In the genomic region with DNA sequence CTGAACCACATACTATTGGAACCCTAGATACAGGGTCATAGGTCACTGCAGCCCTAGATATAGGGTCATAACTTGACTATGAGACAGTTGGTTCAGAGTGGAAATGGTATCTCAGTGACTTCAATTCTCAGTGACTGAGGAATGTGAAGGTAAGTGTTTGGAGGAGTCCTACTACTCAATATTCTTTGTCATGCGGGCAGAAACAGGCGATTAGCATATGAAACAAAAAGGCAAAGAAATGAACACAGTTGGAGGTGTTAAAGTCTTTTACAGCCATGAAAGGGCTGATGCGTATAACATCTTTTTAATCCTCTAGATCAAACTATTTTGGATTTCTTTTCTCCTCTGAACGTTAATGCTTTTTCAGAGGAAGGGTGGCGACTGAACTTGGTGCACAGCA, we compare ENCODE assay signal across 32 mouse cellular contexts. TPM values are rescaled to one million over a fixed set of nuclear protein-coding genes. Genes with fewer than 3 reads are reported as not detected.
"Had no signal": no experiment of that assay in that cellular context is flagged by ENCODE, and none has a peak within 500 bp of the region (broad histone marks: within the 10 kb centered on the region; RNA-seq: fewer than 3 reads in every experiment).

No protein-coding gene starts in this region.

- H3K4me3 ChIP-seq: kidney, embryonic 15.5 days; left cerebral cortex, adult 2 months; neural tube, embryonic 12.5 days; neural tube, embryonic 15.5 days had no signal

- H3K36me3 ChIP-seq: kidney, embryonic 15.5 days; neural tube, embryonic 12.5 days; neural tube, embryonic 15.5 days had no signal

- H3K4me2 ChIP-seq: kidney, embryonic 15.5 days; liver, embryonic 11.5 days; lung, embryonic 14.5 days; midbrain, embryonic 11.5 days; neural tube, embryonic 12.5 days; neural tube, embryonic 15.5 days had no signal

- H3K4me1 ChIP-seq: kidney, embryonic 15.5 days; neural tube, embryonic 12.5 days; neural tube, embryonic 15.5 days had no signal

- ATAC-seq: lung, postnatal 0 days had no signal

- DNase-seq: kidney, adult 11 months; kidney, adult 8-10 months; kidney, postnatal 10 days; kidney, postnatal 36 days; layer of hippocampus, postnatal 36 days; lung, postnatal 36 days; midbrain, embryonic 14.5 days; right cerebral cortex, adult 18-20 months; right cerebral cortex, postnatal 14 days; right cerebral cortex, postnatal 4 days; thymus, adult 18-20 months; thymus, postnatal 36 days had no signal

- H3K9me3 ChIP-seq: kidney, embryonic 15.5 days; neural tube, embryonic 12.5 days; neural tube, embryonic 15.5 days had no signal

- H3K9ac ChIP-seq: kidney, embryonic 15.5 days; liver, embryonic 14.5 days; lung, embryonic 14.5 days; neural tube, embryonic 12.5 days; neural tube, embryonic 15.5 days had no signal

- H3K27me3 ChIP-seq: kidney, embryonic 15.5 days; neural tube, embryonic 12.5 days; neural tube, embryonic 15.5 days had no signal

- H3K27ac ChIP-seq: kidney, embryonic 15.5 days; left cerebral cortex, adult 2 months; liver, embryonic 14.5 days; neural tube, embryonic 12.5 days; neural tube, embryonic 15.5 days had no signal

RNA-seq across cellular contexts. Expression of a gene that starts 6.2 kb away (rescaled TPM):
- total RNA-seq: layer of hippocampus, adult 8-10 months; layer of hippocampus, postnatal 10 days; layer of hippocampus, postnatal 36 days; left cerebral cortex, adult 2 months; left cerebral cortex, postnatal 10 days; left cerebral cortex, postnatal 36 days; megakaryocyte progenitor cell, adult 5-6 weeks; megakaryocyte-erythroid progenitor cell, adult 5-6 weeks had no signal
- polyA plus RNA-seq: kidney, embryonic 15.5 days; limb, embryonic 11.5 days; limb, embryonic 14.5 days; liver, embryonic 11.5 days; liver, embryonic 14.5 days; lung, embryonic 14.5 days; lung, postnatal 0 days; midbrain, embryonic 11.5 days; midbrain, embryonic 14.5 days; neural tube, embryonic 12.5 days; neural tube, embryonic 15.5 days; stomach, embryonic 14.5 days; testis, adult 2 months; urinary bladder, adult 2 months had no signal

RNA-seq across cellular contexts. Expression of a gene that starts 9.6 kb away (rescaled TPM):
- total RNA-seq: layer of hippocampus, adult 8-10 months; layer of hippocampus, postnatal 10 days; layer of hippocampus, postnatal 36 days; left cerebral cortex, adult 2 months; left cerebral cortex, postnatal 10 days; left cerebral cortex, postnatal 36 days; megakaryocyte progenitor cell, adult 5-6 weeks; megakaryocyte-erythroid progenitor cell, adult 5-6 weeks had no signal
- polyA plus RNA-seq: kidney, embryonic 15.5 days; limb, embryonic 11.5 days; limb, embryonic 14.5 days; liver, embryonic 11.5 days; liver, embryonic 14.5 days; lung, embryonic 14.5 days; lung, postnatal 0 days; midbrain, embryonic 11.5 days; midbrain, embryonic 14.5 days; neural tube, embryonic 12.5 days; neural tube, embryonic 15.5 days; stomach, embryonic 14.5 days; testis, adult 2 months; urinary bladder, adult 2 months had no signal

RNA-seq across cellular contexts. Expression of a gene that starts 15.8 kb away (rescaled TPM):
- total RNA-seq: layer of hippocampus, adult 8-10 months; layer of hippocampus, postnatal 10 days; layer of hippocampus, postnatal 36 days; left cerebral cortex, adult 2 months; left cerebral cortex, postnatal 10 days; left cerebral cortex, postnatal 36 days; megakaryocyte progenitor cell, adult 5-6 weeks; megakaryocyte-erythroid progenitor cell, adult 5-6 weeks had no signal
- polyA plus RNA-seq: kidney, embryonic 15.5 days; limb, embryonic 11.5 days; limb, embryonic 14.5 days; liver, embryonic 11.5 days; liver, embryonic 14.5 days; lung, embryonic 14.5 days; lung, postnatal 0 days; midbrain, embryonic 11.5 days; midbrain, embryonic 14.5 days; neural tube, embryonic 12.5 days; neural tube, embryonic 15.5 days; stomach, embryonic 14.5 days; testis, adult 2 months; urinary bladder, adult 2 months had no signal

RNA-seq across cellular contexts. Expression of a gene that starts 23.4 kb away (rescaled TPM):
- total RNA-seq: layer of hippocampus, adult 8-10 months; layer of hippocampus, postnatal 10 days; layer of hippocampus, postnatal 36 days; left cerebral cortex, adult 2 months; left cerebral cortex, postnatal 10 days; left cerebral cortex, postnatal 36 days; megakaryocyte progenitor cell, adult 5-6 weeks; megakaryocyte-erythroid progenitor cell, adult 5-6 weeks had no signal
- polyA plus RNA-seq: kidney, embryonic 15.5 days; limb, embryonic 11.5 days; limb, embryonic 14.5 days; liver, embryonic 11.5 days; liver, embryonic 14.5 days; lung, embryonic 14.5 days; lung, postnatal 0 days; midbrain, embryonic 11.5 days; midbrain, embryonic 14.5 days; neural tube, embryonic 12.5 days; neural tube, embryonic 15.5 days; stomach, embryonic 14.5 days; testis, adult 2 months; urinary bladder, adult 2 months had no signal

RNA-seq across cellular contexts. Expression of a gene that starts 36.6 kb away (rescaled TPM):
- total RNA-seq: layer of hippocampus, adult 8-10 months; layer of hippocampus, postnatal 10 days; layer of hippocampus, postnatal 36 days; left cerebral cortex, adult 2 months; left cerebral cortex, postnatal 10 days; left cerebral cortex, postnatal 36 days; megakaryocyte progenitor cell, adult 5-6 weeks; megakaryocyte-erythroid progenitor cell, adult 5-6 weeks had no signal
- polyA plus RNA-seq: kidney, embryonic 15.5 days; limb, embryonic 11.5 days; limb, embryonic 14.5 days; liver, embryonic 11.5 days; liver, embryonic 14.5 days; lung, embryonic 14.5 days; lung, postnatal 0 days; midbrain, embryonic 11.5 days; midbrain, embryonic 14.5 days; neural tube, embryonic 12.5 days; neural tube, embryonic 15.5 days; stomach, embryonic 14.5 days; testis, adult 2 months; urinary bladder, adult 2 months had no signal
